Mouse (Mus musculus) MEL (cell line): ENCODE results near the gene Asxl2. TPM values are rescaled to one million over a fixed set of nuclear protein-coding genes. Genes with fewer than 3 reads are reported as not detected.

ENCODE experiments used
- DNase-seq: peaks from one replicate; pipeline ENCODE4 v3.0.0; 2011; ENCODE audit warnings: low read depth, low spot score
- H3K27ac ChIP-seq: 2 replicates; pipeline ENCODE4 v1.5.1; 2012; ENCODE audit warnings: low read depth, mild to moderate bottlenecking, control low read depth, low read length, moderate library complexity; ENCODE audit not compliant: control insufficient read depth
- H3K27me3 ChIP-seq, 2 experiments: fragments of 150-350 bp in 1 of 2; sonication (generic) in 1 of 2; 2 replicates each; pipeline ENCODE4 v1.6.1; 2012; ENCODE audit warnings: low read length in 2 of 2, mild to moderate bottlenecking in 2 of 2, improper control_type of control experiment in 1 of 2, moderate library complexity in 1 of 2; ENCODE audit not compliant: insufficient read depth in 2 of 2, control insufficient read depth in 1 of 2
- H3K36me3 ChIP-seq, 2 experiments: 2 replicates each; pipeline ENCODE4 v1.6.1; 2012 to 2014; ENCODE audit warnings: low read length in 2 of 2, improper control_type of control experiment in 1 of 2, inconsistent platforms in 1 of 2, mild to moderate bottlenecking in 1 of 2; ENCODE audit not compliant: insufficient read depth in 2 of 2, control insufficient read depth in 1 of 2
- H3K4me1 ChIP-seq, 2 experiments: fragments of 150-350 bp in 1 of 2; sonication (generic) in 1 of 2; 2 replicates each; pipeline ENCODE4 v1.6.1; 2012; ENCODE audit warnings: low read length in 2 of 2, improper control_type of control experiment in 1 of 2, mild to moderate bottlenecking in 1 of 2; ENCODE audit not compliant: insufficient read depth in 2 of 2, control insufficient read depth in 1 of 2
- H3K4me3 ChIP-seq, 2 experiments: fragments of 150-350 bp in 1 of 2; sonication (generic) in 1 of 2; 2 replicates each; pipeline ENCODE4 v1.5.1; 2012; ENCODE audit warnings: low read depth in 2 of 2, low read length in 2 of 2, mild to moderate bottlenecking in 2 of 2, moderate library complexity in 2 of 2, control low read depth in 1 of 2, improper control_type of control experiment in 1 of 2; ENCODE audit not compliant: control insufficient read depth in 1 of 2, insufficient read depth in 1 of 2
- H3K79me2 ChIP-seq: 2 replicates; pipeline ENCODE4 v1.6.1; 2012; ENCODE audit warnings: mild to moderate bottlenecking, low read length, moderate library complexity; ENCODE audit not compliant: control insufficient read depth, poor library complexity, insufficient read depth
- H3K9ac ChIP-seq: 2 replicates; pipeline ENCODE4 v1.6.1; 2012; ENCODE audit warnings: low read depth, mild to moderate bottlenecking, control low read depth, low read length, moderate library complexity; ENCODE audit not compliant: control insufficient read depth, poor library complexity, severe bottlenecking
- H3K9me3 ChIP-seq: fragments of 150-350 bp; sonication (generic); replicated peaks from 2 replicates; pipeline ENCODE4 v1.6.1; 2012; ENCODE audit warnings: mild to moderate bottlenecking, low read length, improper control_type of control experiment, moderate library complexity; ENCODE audit not compliant: insufficient read depth
- BHLHE40 ChIP-seq: IDR thresholded peaks from 2 replicates; pipeline ENCODE4 v1.6.1; 2012; ENCODE audit warnings: low read depth, mild to moderate bottlenecking, inconsistent platforms, low read length, improper control_type of control experiment, borderline replicate concordance
- CHD1 ChIP-seq: IDR thresholded peaks from 2 replicates; pipeline ENCODE4 v1.6.1; 2012; ENCODE audit warnings: low read depth, mild to moderate bottlenecking, inconsistent platforms, low read length, improper control_type of control experiment
- CHD2 ChIP-seq: IDR thresholded peaks from 2 replicates; pipeline ENCODE4 v1.6.1; 2011; ENCODE audit warnings: low read length, improper control_type of control experiment
- CTCF ChIP-seq, 3 experiments: IDR thresholded peaks in 2 of 3; conservative IDR thresholded peaks in 1 of 3; 2 replicates each; pipeline ENCODE4 v1.5.1; 2011 to 2012; ENCODE audit warnings: low read length in 3 of 3, low read depth in 2 of 3, mild to moderate bottlenecking in 2 of 3, improper control_type of control experiment in 1 of 3, inconsistent platforms in 1 of 3, mixed read lengths in 1 of 3, moderate library complexity in 1 of 3; ENCODE audit not compliant: control insufficient read depth in 1 of 3, insufficient read depth in 1 of 3, poor library complexity in 1 of 3, severe bottlenecking in 1 of 3
- E2F4 ChIP-seq: IDR thresholded peaks from 2 replicates; pipeline ENCODE4 v1.6.1; 2011; ENCODE audit warnings: low read depth, low read length, improper control_type of control experiment, borderline replicate concordance
- EP300 ChIP-seq, 2 experiments: IDR thresholded peaks; 2 replicates each; pipeline ENCODE4 v1.6.1; 2011; ENCODE audit warnings: improper control_type of control experiment in 2 of 2, low read length in 2 of 2, low read depth in 1 of 2, mild to moderate bottlenecking in 1 of 2
- ETS1 ChIP-seq: IDR thresholded peaks from 2 replicates; pipeline ENCODE4 v1.6.1; 2012; ENCODE audit warnings: low read depth, mild to moderate bottlenecking, inconsistent platforms, low read length, improper control_type of control experiment, moderate library complexity
- HCFC1 ChIP-seq: IDR thresholded peaks from 2 replicates; pipeline ENCODE4 v1.6.1; 2012; ENCODE audit warnings: low read depth, mild to moderate bottlenecking, inconsistent platforms, low read length, improper control_type of control experiment, moderate library complexity
- KAT2A ChIP-seq: conservative IDR thresholded peaks from 2 replicates; pipeline ENCODE4 v1.6.1; 2012; ENCODE audit warnings: low read depth, low read length, improper control_type of control experiment, inconsistent platforms
- MAFK ChIP-seq: IDR thresholded peaks from 2 replicates; pipeline ENCODE4 v1.6.1; 2011; ENCODE audit warnings: low read depth, mild to moderate bottlenecking, low read length, improper control_type of control experiment, borderline replicate concordance
- MEF2A ChIP-seq: IDR thresholded peaks from 2 replicates; pipeline ENCODE4 v1.6.1; 2014; ENCODE audit warnings: low read depth, mild to moderate bottlenecking, inconsistent platforms, low read length, improper control_type of control experiment; ENCODE audit not compliant: poor library complexity, insufficient replicate concordance, severe bottlenecking; ENCODE audit errors: extremely low read depth
- NELFE ChIP-seq: IDR thresholded peaks from 2 replicates; pipeline ENCODE4 v1.6.1; 2011; ENCODE audit warnings: low read depth, low read length, improper control_type of control experiment
- NRF1 ChIP-seq: IDR thresholded peaks from 2 replicates; pipeline ENCODE4 v1.6.1; 2014; ENCODE audit warnings: low read depth, mild to moderate bottlenecking, inconsistent platforms, low read length, improper control_type of control experiment, moderate library complexity; ENCODE audit not compliant: poor library complexity, insufficient read depth, severe bottlenecking
- POLR2A ChIP-seq, 2 experiments: IDR thresholded peaks; 2 replicates each; pipeline ENCODE4 v1.6.1; 2011 to 2012; ENCODE audit warnings: low read length in 2 of 2, mild to moderate bottlenecking in 2 of 2, control low read depth in 1 of 2, improper control_type of control experiment in 1 of 2, low read depth in 1 of 2, moderate library complexity in 1 of 2; ENCODE audit not compliant: control insufficient read depth in 1 of 2, insufficient read depth in 1 of 2, poor library complexity in 1 of 2
- POLR2AphosphoS2 ChIP-seq: IDR thresholded peaks from 2 replicates; pipeline ENCODE4 v1.6.1; 2011; ENCODE audit warnings: low read length, improper control_type of control experiment
- RAD21 ChIP-seq: IDR thresholded peaks from 2 replicates; pipeline ENCODE4 v1.6.1; 2011; ENCODE audit warnings: mild to moderate bottlenecking, low read depth, low read length, improper control_type of control experiment
- TAL1 ChIP-seq: IDR thresholded peaks from 2 replicates; pipeline ENCODE4 v1.6.1; 2012; ENCODE audit warnings: mild to moderate bottlenecking, inconsistent platforms, low read length, moderate library complexity, mixed read lengths
- TBP ChIP-seq: IDR thresholded peaks from 2 replicates; pipeline ENCODE4 v1.8.0; 2011; ENCODE audit warnings: low read depth, low read length, improper control_type of control experiment
- TCF12 ChIP-seq: IDR thresholded peaks from 2 replicates; pipeline ENCODE4 v1.6.1; 2014; ENCODE audit warnings: low read depth, mild to moderate bottlenecking, inconsistent platforms, low read length, improper control_type of control experiment, moderate library complexity
- UBTF ChIP-seq: IDR thresholded peaks from 2 replicates; pipeline ENCODE4 v1.6.1; 2012; ENCODE audit warnings: low read depth, mild to moderate bottlenecking, inconsistent platforms, low read length, improper control_type of control experiment, moderate library complexity, borderline replicate concordance; ENCODE audit not compliant: insufficient read depth
- USF1 ChIP-seq: IDR thresholded peaks from 2 replicates; pipeline ENCODE4 v1.6.1; 2014; ENCODE audit warnings: low read depth, mild to moderate bottlenecking, inconsistent platforms, low read length, improper control_type of control experiment, moderate library complexity
- USF2 ChIP-seq, 2 experiments: IDR thresholded peaks; 2 replicates each; pipeline ENCODE4 v1.6.1; 2011 to 2012; ENCODE audit warnings: improper control_type of control experiment in 2 of 2, low read length in 2 of 2, borderline replicate concordance in 1 of 2, inconsistent platforms in 1 of 2, low read depth in 1 of 2, mild to moderate bottlenecking in 1 of 2; ENCODE audit not compliant: insufficient read depth in 1 of 2
- ZKSCAN1 ChIP-seq: IDR thresholded peaks from 2 replicates; pipeline ENCODE4 v1.6.1; 2012; ENCODE audit warnings: low read depth, mild to moderate bottlenecking, inconsistent platforms, low read length, improper control_type of control experiment, moderate library complexity
- ZNF384 ChIP-seq: IDR thresholded peaks from 2 replicates; pipeline ENCODE4 v1.6.1; 2012; ENCODE audit warnings: low read depth, mild to moderate bottlenecking, inconsistent platforms, low read length, improper control_type of control experiment
- polyA plus RNA-seq, 2 experiments: library from polyadenylated mRNA; stranded (reverse) in 1 of 2; unstranded in 1 of 2; fragments of >175 nt in 1 of 2; fragments of >200 nt in 1 of 2; gene quantifications; 2 replicates each; pipeline versions ENCODE4 v1.2.1 to v1.2.4; 2012; ENCODE audit warnings: low replicate concordance in 2 of 2, low read depth in 1 of 2; ENCODE audit not compliant: insufficient read length in 2 of 2, insufficient read depth in 1 of 2, missing spikeins in 1 of 2
- total RNA-seq: library from RNA; depleted of rRNA; stranded (reverse); fragments of 300-350 nt; gene quantifications from 2 replicates; pipeline ENCODE4 v1.2.3, GENCODE M21; 2012

Asxl2 gene
- total and polyA plus RNA-seq, 3 experiments: 18.8 to 62.0 (median 26.2) TPM

GRCm38 (mm10) chr12:3499662-3500061 is 73.0 kb downstream of the Asxl2 start:
- H3K36me3 ChIP-seq: peaks cover 0 to 53% of the 10 kb centered on the region in 2 experiments; a peak in 3 of 4 replicates
- no peak for DNase-seq
- no peaks in the 10 kb centered on the region for H3K27me3 ChIP-seq
- no peaks in the 10 kb centered on the region for H3K79me2 ChIP-seq
- no peak for TF ChIP-seq CTCF (IDR thresholded peaks at IDR 0.05 in 2 of 3, conservative IDR thresholded peaks at IDR 0.05 in 1 of 3; ENCODE audit: control insufficient read depth in 1 of 3, insufficient read depth in 1 of 3, low read depth in 2 of 3, low read length in 3 of 3, poor library complexity in 1 of 3, severe bottlenecking in 1 of 3)
- TF ChIP-seq POLR2AphosphoS2: no peak
- TF ChIP-seq USF2 (IDR thresholded peaks at IDR 0.05; ENCODE audit: borderline replicate concordance in 1 of 2, insufficient read depth in 1 of 2, low read depth in 1 of 2, low read length in 2 of 2): no peak
- TF ChIP-seq BHLHE40: no peak
- no peak for TF ChIP-seq TAL1
- TF ChIP-seq USF1: no peak
- TF ChIP-seq EP300 (IDR thresholded peaks at IDR 0.05; ENCODE audit: low read depth in 1 of 2, low read length in 2 of 2): no peak
- TF ChIP-seq HCFC1: no peak
- no peak for TF ChIP-seq CHD1
- TF ChIP-seq MEF2A: no peak
- TF ChIP-seq NRF1: no peak
- no peak for TF ChIP-seq ZNF384
- TF ChIP-seq RAD21: no peak
- TF ChIP-seq CHD2: no peak
- TF ChIP-seq KAT2A: no peak
- no peak for TF ChIP-seq UBTF
- H3K4me1 ChIP-seq: no peaks in the 10 kb centered on the region
- no peak overlapping the region for H3K27ac ChIP-seq
- no peak overlapping the region for H3K4me3 ChIP-seq
- H3K9ac ChIP-seq: no peak overlapping the region
- no peaks in the 10 kb centered on the region for H3K9me3 ChIP-seq

DNA sequence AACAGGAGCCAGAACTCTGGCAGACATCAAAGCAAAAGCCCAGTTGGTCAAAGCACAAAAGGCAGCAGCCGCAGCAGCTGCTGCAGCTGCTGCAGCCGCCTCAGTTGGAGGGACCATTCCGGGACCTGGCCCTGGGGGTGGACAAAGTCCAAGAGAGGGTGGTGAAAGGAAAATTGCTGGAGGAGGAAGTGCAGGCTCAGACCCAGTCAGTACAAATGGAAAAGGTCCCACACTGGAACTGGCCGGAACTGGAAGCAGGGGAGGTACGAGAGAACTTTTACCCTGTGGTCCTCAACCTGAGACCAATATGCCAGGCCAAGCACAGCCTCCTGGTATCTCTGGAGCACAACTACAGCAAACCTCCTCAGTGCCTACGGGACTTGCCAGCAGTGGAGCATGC is 73.4 kb downstream of the Asxl2 start:
- H3K79me2 ChIP-seq: no peaks in the 10 kb centered on the region
- no peaks in the 10 kb centered on the region for H3K9me3 ChIP-seq
- DNase-seq: no peak
- no peak overlapping the region for H3K9ac ChIP-seq
- H3K4me3 ChIP-seq: no peak overlapping the region
- no peaks in the 10 kb centered on the region for H3K27me3 ChIP-seq
- TF ChIP-seq ZKSCAN1 (no peak), E2F4 (no peak), NELFE (no peak), TCF12 (no peak), CHD2 (no peak), CTCF (IDR thresholded peaks at IDR 0.05 in 2 of 3, conservative IDR thresholded peaks at IDR 0.05 in 1 of 3; ENCODE audit: control insufficient read depth in 1 of 3, insufficient read depth in 1 of 3, low read depth in 2 of 3, low read length in 3 of 3, poor library complexity in 1 of 3, severe bottlenecking in 1 of 3) (no peak), MEF2A (no peak), POLR2AphosphoS2 (no peak), ETS1 (no peak), TBP (no peak), POLR2A (IDR thresholded peaks at IDR 0.05; ENCODE audit: control insufficient read depth in 1 of 2, insufficient read depth in 1 of 2, low read depth in 1 of 2, low read length in 2 of 2, poor library complexity in 1 of 2) (no peak), MAFK (no peak), KAT2A (no peak), CHD1 (no peak), RAD21 (no peak)
- TF ChIP-seq, all 39 proteins: peak for 0
- H3K27ac ChIP-seq: no peak overlapping the region
- peaks cover 0 to 51% of the 10 kb centered on the region in 2 experiments; a peak in 3 of 4 replicates for H3K36me3 ChIP-seq
- no peaks in the 10 kb centered on the region for H3K4me1 ChIP-seq
